Mouse (Mus musculus): Measurements from ENCODE around the gene Piwil1. TPM values are rescaled to one million over a fixed set of nuclear protein-coding genes. Genes with fewer than 3 reads are reported as not detected.
"Not testable (repeated sequence)": the region's sequence is repeated elsewhere in the genome, so short reads cannot be mapped to it uniquely, and the experiment has no call there.

Piwil1 gene
- polyA plus RNA-seq, 1 experiment: 0.30 TPM

DNA sequence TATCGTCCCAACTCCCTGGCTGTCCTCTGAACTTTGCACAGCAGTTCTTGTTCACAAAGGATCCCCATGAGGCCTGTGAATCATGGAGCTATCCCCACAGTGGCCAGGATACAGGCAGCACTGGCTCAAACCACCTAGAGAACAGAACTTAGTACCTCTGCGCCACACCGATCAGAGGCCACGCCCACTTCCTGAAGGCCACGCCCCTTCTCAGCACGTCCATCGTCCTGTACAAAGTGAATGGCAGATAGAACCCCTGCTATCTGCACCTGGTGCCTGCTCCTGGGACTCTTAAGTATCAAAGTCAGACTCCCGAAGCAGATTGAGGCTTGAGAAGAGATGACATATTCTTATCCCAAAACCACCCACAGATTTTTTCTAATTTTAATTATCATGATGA lies 8.3 kb downstream of the Piwil1 start:
- no peak for DNase-seq (ENCODE audit: low read depth)
- TF ChIP-seq CTCF (IDR thresholded peaks at IDR 0.05; ENCODE audit: borderline replicate concordance, extremely low read depth, insufficient read depth, insufficient read length) (no peak), POLR2A (IDR thresholded peaks at IDR 0.05; ENCODE audit: borderline replicate concordance, extremely low read depth, insufficient read depth, insufficient read length, poor library complexity, severe bottlenecking) (no peak)

DNA sequence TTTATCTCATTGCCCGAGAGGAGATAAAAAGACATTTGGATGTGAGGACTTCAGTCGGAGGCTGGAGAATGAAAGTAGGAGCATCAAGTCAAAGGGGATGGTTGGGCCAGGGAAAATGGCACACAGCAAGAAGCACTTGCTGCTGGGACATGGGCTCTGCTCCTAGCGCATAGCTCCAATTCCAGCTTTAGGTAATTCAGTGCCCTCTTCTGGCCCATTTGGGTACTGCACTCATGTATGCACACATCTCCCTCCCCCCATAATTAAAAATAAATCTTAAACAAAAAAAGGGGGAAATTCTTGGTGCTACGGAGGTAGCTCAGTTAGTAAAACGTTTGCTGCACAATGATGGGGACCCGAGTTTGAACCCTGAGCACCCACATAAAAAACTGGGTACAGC lies 9.5 kb downstream of the Piwil1 start:
- TF ChIP-seq CTCF (IDR thresholded peaks at IDR 0.05; ENCODE audit: borderline replicate concordance, extremely low read depth, insufficient read depth, insufficient read length) (peak; percentile 54; the same call in 1 of the 2 replicates), POLR2A (IDR thresholded peaks at IDR 0.05; ENCODE audit: borderline replicate concordance, extremely low read depth, insufficient read depth, insufficient read length, poor library complexity, severe bottlenecking) (no peak)

GRCm38 (mm10) chr5:128715171-128715570 lies 12.8 kb downstream of the Piwil1 start:
- peak; percentile 53 for DNase-seq (ENCODE audit: low read depth)
- no peak for TF ChIP-seq POLR2A (IDR thresholded peaks at IDR 0.05; ENCODE audit: borderline replicate concordance, extremely low read depth, insufficient read depth, insufficient read length, poor library complexity, severe bottlenecking)
- no peak for TF ChIP-seq CTCF (IDR thresholded peaks at IDR 0.05; ENCODE audit: borderline replicate concordance, extremely low read depth, insufficient read depth, insufficient read length)

More for the DNA sequence above, 9.5 kb downstream of the Piwil1 start:
- DNase-seq (ENCODE audit: low read depth): peak; percentile 26

DNA sequence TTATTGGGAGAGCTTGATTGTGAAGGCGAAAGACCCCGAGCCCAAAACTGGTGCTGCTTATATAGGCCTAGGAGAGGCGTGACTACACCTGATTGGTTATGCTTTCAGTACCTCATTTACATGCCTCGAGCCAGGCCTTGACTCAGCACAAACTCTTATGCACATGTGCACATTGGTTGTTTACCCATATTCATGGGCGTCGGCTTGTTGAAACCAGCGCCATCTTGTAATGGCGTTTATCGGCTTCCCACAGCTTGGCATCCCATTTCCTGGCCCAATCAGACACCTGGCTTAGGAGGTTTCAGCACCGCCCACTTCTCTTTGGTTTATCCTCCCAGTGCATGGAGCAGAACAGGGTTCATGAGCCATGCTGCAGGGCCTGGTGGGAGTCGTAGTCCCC lies 18.1 kb downstream of the Piwil1 start:
- DNase-seq (ENCODE audit: low read depth): not testable (repeated sequence)

GRCm38 (mm10) chr5:128729341-128729740 lies 27.0 kb downstream of the Piwil1 start:
- no peak for TF ChIP-seq POLR2A (IDR thresholded peaks at IDR 0.05; ENCODE audit: borderline replicate concordance, extremely low read depth, insufficient read depth, insufficient read length, poor library complexity, severe bottlenecking)
- TF ChIP-seq CTCF (IDR thresholded peaks at IDR 0.05; ENCODE audit: borderline replicate concordance, extremely low read depth, insufficient read depth, insufficient read length): peak; percentile 57; the same call in 1 of the 2 replicates
- no peak for DNase-seq (ENCODE audit: low read depth)

- DNase-seq (ENCODE audit: low read depth): peak; percentile 72
- TF ChIP-seq POLR2A (IDR thresholded peaks at IDR 0.05; ENCODE audit: borderline replicate concordance, extremely low read depth, insufficient read depth, insufficient read length, poor library complexity, severe bottlenecking) (no peak), CTCF (IDR thresholded peaks at IDR 0.05; ENCODE audit: borderline replicate concordance, extremely low read depth, insufficient read depth, insufficient read length) (peak; percentile 85)
Observed at GRCm38 (mm10) chr5:128730634-128731033, 28.3 kb downstream of the Piwil1 start.

DNA sequence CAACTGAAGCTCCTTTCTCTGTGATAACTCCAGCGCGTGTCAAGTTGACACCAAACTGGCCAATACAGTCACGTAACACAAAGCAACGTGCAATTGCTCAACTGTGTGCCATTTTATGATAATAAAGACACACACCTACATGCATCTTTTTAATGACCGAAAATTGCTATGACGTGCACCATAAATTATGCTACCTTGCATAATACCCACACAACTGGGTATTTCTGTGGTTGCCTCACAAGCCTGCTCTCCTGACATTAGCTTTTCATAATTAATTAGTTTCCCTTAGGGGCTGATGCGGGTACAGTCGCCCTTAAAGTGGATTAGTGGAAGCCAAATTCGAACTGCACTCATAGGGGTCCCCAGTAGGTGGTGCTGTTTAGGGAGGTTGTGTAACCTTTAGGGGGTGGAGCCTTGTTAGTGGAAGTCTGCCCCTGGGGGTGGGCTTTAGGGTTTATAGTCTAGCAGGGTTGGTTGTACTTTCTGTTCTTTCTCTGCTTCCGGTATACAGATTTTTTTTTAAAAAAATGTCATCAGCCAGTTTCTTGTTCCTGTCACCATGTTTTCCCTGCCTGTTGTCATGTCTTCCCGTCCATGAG lies 30.2 kb downstream of the Piwil1 start:
- TF ChIP-seq POLR2A (IDR thresholded peaks at IDR 0.05; ENCODE audit: borderline replicate concordance, extremely low read depth, insufficient read depth, insufficient read length, poor library complexity, severe bottlenecking) (no peak), CTCF (IDR thresholded peaks at IDR 0.05; ENCODE audit: borderline replicate concordance, extremely low read depth, insufficient read depth, insufficient read length) (peak; percentile 43; the same call in 1 of the 2 replicates)
- DNase-seq (ENCODE audit: low read depth): no peak

DNA sequence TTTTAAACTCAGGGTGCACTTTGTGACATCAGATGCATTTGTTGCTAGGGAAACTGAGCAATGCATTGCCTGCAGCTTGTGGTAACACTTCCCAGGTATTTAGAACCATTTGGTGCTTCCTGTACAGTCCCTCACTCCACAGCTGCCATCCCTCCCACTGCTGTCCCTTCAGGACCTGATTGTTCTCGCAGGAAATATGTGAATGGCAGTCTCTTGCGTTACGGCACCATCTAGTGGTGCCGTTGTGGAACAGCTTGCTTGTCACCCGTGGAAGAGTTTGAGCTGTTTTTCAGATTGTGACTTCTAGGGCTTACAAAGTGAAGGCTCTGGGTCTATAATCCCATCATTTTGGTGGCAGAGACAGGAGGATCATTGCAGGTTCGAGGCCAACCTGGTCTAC lies 31.6 kb downstream of the Piwil1 start:
- DNase-seq (ENCODE audit: low read depth): peak; percentile 94
- TF ChIP-seq CTCF (IDR thresholded peaks at IDR 0.05; ENCODE audit: borderline replicate concordance, extremely low read depth, insufficient read depth, insufficient read length): peak; percentile 94
- TF ChIP-seq POLR2A (IDR thresholded peaks at IDR 0.05; ENCODE audit: borderline replicate concordance, extremely low read depth, insufficient read depth, insufficient read length, poor library complexity, severe bottlenecking): no peak

DNA sequence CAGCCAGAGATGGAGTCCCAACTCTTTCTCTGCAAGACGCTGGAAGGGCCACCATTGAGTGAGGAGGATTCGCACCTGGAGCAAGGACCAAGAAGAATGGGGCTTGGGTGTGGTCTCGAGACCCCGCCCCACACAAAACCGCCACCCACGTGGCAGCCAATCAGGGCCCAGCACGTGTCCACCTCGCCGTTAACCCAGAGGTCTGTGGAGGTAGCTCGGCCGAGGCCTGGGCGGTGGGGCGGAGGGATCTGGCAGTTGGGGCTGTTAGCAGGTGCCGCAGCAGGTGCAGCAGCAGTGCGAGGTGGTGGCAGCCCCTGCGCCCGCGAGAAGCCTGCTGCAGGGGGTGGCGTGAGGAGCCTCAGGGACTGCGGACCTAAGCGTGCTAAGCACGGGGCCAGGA lies 33.6 kb downstream of the Piwil1 start:
- TF ChIP-seq CTCF (IDR thresholded peaks at IDR 0.05; ENCODE audit: borderline replicate concordance, extremely low read depth, insufficient read depth, insufficient read length): no peak
- no peak for TF ChIP-seq POLR2A (IDR thresholded peaks at IDR 0.05; ENCODE audit: borderline replicate concordance, extremely low read depth, insufficient read depth, insufficient read length, poor library complexity, severe bottlenecking)
- no peak for DNase-seq (ENCODE audit: low read depth)

DNA sequence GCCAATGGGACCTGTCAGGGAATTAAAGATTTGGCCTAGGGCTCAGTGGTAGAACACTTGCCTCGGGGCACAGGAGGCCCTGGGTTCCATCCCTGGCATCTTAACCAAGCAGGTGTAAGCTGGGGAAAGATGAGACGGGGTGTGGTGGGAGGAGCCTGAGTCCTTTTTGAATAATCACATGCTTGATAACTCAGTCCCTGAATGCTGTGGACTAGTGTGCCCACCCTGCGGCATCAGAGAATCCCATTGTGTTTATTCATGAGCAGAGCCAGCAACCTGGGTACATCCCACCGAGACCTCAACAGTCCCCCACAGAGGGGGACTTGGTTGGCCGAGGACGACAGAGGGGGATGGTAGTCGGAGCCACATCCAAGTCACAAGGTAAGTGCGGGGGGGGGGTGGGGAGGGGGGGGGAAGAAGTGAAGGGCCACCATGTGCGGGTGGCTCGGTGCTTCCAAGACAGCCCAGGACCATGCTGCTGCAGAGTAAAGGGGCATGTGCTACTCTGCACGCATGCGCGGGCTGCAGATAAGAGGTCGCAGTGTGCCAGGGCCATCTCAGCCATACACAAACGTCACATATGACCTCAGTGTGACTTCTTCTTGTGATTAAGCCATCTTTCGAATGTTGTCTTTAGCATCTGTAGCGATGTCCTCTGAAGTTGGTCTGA lies 37.0 kb downstream of the Piwil1 start:
- TF ChIP-seq CTCF (IDR thresholded peaks at IDR 0.05; ENCODE audit: borderline replicate concordance, extremely low read depth, insufficient read depth, insufficient read length) (no peak), POLR2A (IDR thresholded peaks at IDR 0.05; ENCODE audit: borderline replicate concordance, extremely low read depth, insufficient read depth, insufficient read length, poor library complexity, severe bottlenecking) (no peak)
- DNase-seq (ENCODE audit: low read depth): peak; percentile 51

- DNase-seq (ENCODE audit: low read depth): peak; percentile 35
- TF ChIP-seq CTCF (IDR thresholded peaks at IDR 0.05; ENCODE audit: borderline replicate concordance, extremely low read depth, insufficient read depth, insufficient read length) (peak; percentile 44; the same call in 1 of the 2 replicates), POLR2A (IDR thresholded peaks at IDR 0.05; ENCODE audit: borderline replicate concordance, extremely low read depth, insufficient read depth, insufficient read length, poor library complexity, severe bottlenecking) (no peak)
Observed at GRCm38 (mm10) chr5:128739838-128740171, 37.5 kb downstream of the Piwil1 start.

GRCm38 (mm10) chr5:128744351-128744750 lies 42.0 kb downstream of the Piwil1 start:
- DNase-seq (ENCODE audit: low read depth): no peak

More at GRCm38 (mm10) chr5:128744351-128744750, 42.0 kb downstream of the Piwil1 start:
- TF ChIP-seq CTCF (IDR thresholded peaks at IDR 0.05; ENCODE audit: borderline replicate concordance, extremely low read depth, insufficient read depth, insufficient read length): no peak
- TF ChIP-seq POLR2A (IDR thresholded peaks at IDR 0.05; ENCODE audit: borderline replicate concordance, extremely low read depth, insufficient read depth, insufficient read length, poor library complexity, severe bottlenecking): no peak
